In genomic region chr7:142581186-142581585, GRCm38 (mm10) we compare ENCODE assay signal across 9 mouse cellular contexts. TPM values are rescaled to one million over a fixed set of nuclear protein-coding genes. Genes with fewer than 3 reads are reported as not detected.
A peak's percentile ranks its signal among the peaks of the same experiment; 100 is the strongest.
DNase-seq lines count a peak whose midpoint lies in the region; ATAC-seq and TF ChIP-seq lines count a peak whose summit lies in the region.
"Had no signal": no experiment of that assay in that cellular context is flagged by ENCODE, and none has a peak within 500 bp of the region (broad histone marks: within the 10 kb centered on the region; RNA-seq: fewer than 3 reads in every experiment).

No protein-coding gene starts in this region.

- H3K27ac ChIP-seq in heart, embryonic 14.5 days (replicated peaks in 1 of 2; ENCODE audit: control insufficient read depth in 1 of 2, insufficient read depth in 1 of 2, low read depth in 2 of 2, low read length in 2 of 2) = no peak overlapping the region
- H3K27ac ChIP-seq in heart, adult 2 months = no peak overlapping the region
- no peak overlapping the region for H3K27ac ChIP-seq in forebrain, embryonic 11.5 days (ENCODE audit: low read depth, low read length)
- H3K27ac ChIP-seq in hindbrain, postnatal 0 days = no peak overlapping the region
- H3K27ac ChIP-seq: limb, embryonic 15.5 days had no signal

- H3K9me3 ChIP-seq in heart, embryonic 14.5 days (ENCODE audit: control insufficient read depth, low read length) = peaks cover 16% of the 10 kb centered on the region; the same call in 1 of the 2 replicates
- peaks cover 95% of the 10 kb centered on the region for H3K9me3 ChIP-seq in E14TG2a.4 (ENCODE audit: low read length)
- H3K9me3 ChIP-seq in forebrain, embryonic 11.5 days (ENCODE audit: control insufficient read depth, low read length) = no peaks in the 10 kb centered on the region; the same call in 1 of the 2 replicates
- H3K9me3 ChIP-seq in hindbrain, postnatal 0 days (ENCODE audit: low read length) = 0 out of 2 replicates have a peak, but pooled peaks cover 3% of the 10 kb centered on the region
- H3K9me3 ChIP-seq: limb, embryonic 15.5 days had no signal

- peak overlapping the region; percentile 56 for H3K4me2 ChIP-seq in heart, embryonic 14.5 days (ENCODE audit: low read length)
- H3K4me2 ChIP-seq in forebrain, embryonic 11.5 days (ENCODE audit: low read depth, low read length, severe bottlenecking) = peak overlapping the region; percentile 42
- peak overlapping the region; percentile 45 for H3K4me2 ChIP-seq in hindbrain, postnatal 0 days (ENCODE audit: low read depth, low read length)

- no peak for DNase-seq in heart, adult 2 months
- DNase-seq in forebrain, embryonic 11.5 days (ENCODE audit: low spot score) = no peak
- no peak for DNase-seq in hindbrain, postnatal 0 days (ENCODE audit: low spot score)
- no peak for DNase-seq in cerebellum, adult 18-20 months
- DNase-seq in urinary bladder, postnatal 14 days (ENCODE audit: low spot score) = no peak
- DNase-seq in cerebellum, postnatal 4 days (ENCODE audit: low spot score in 2 of 2) = no peak

- TF ChIP-seq POLR2A in heart, adult 2 months (IDR thresholded peaks at IDR 0.05; ENCODE audit: insufficient read depth, low read depth, low read length) = no peak

- no peak overlapping the region for H3K4me3 ChIP-seq in heart, embryonic 14.5 days (ENCODE audit: control insufficient read depth in 1 of 2, insufficient read depth in 1 of 2, low read depth in 1 of 2, low read length in 2 of 2)
- H3K4me3 ChIP-seq in heart, adult 2 months = no peak overlapping the region
- H3K4me3 ChIP-seq in E14TG2a.4 (replicated peaks; ENCODE audit: low read length) = peak overlapping the region; percentile 32; the same call in 1 of the 2 replicates
- H3K4me3 ChIP-seq in forebrain, embryonic 11.5 days (ENCODE audit: low read depth, low read length) = no peak overlapping the region
- H3K4me3 ChIP-seq in hindbrain, postnatal 0 days (ENCODE audit: low read length) = no peak overlapping the region

- no peak for TF ChIP-seq CTCF in heart, adult 2 months (IDR thresholded peaks at IDR 0.05)
- no peak for TF ChIP-seq CTCF in E14TG2a.4 (conservative IDR thresholded peaks at IDR 0.05; ENCODE audit: low read length)
- no peak for TF ChIP-seq CTCF in hindbrain, postnatal 0 days (IDR thresholded peaks at IDR 0.05; ENCODE audit: low read depth)

- H3K9ac ChIP-seq in heart, embryonic 14.5 days (ENCODE audit: low read length) = no peak overlapping the region
- no peak overlapping the region for H3K9ac ChIP-seq in heart, adult 2 months (ENCODE audit: low read depth, low read length)
- H3K9ac ChIP-seq in forebrain, embryonic 11.5 days (ENCODE audit: low read length) = no peak overlapping the region
- no peak overlapping the region for H3K9ac ChIP-seq in hindbrain, postnatal 0 days (replicated peaks; ENCODE audit: low read length)
- H3K9ac ChIP-seq: limb, embryonic 15.5 days had no signal

- 67% methylated on average over 7 of the region's 7 CpGs for WGBS in heart, embryonic 14.5 days
- 66% methylated on average over 7 of the region's 7 CpGs for WGBS in heart, adult 2 months
- 55% methylated on average over 7 of the region's 7 CpGs for WGBS in forebrain, embryonic 11.5 days
- WGBS in hindbrain, postnatal 0 days = 43% methylated on average over 7 of the region's 7 CpGs

- H3K4me1 ChIP-seq in heart, embryonic 14.5 days (ENCODE audit: control insufficient read depth in 2 of 2, insufficient read depth in 2 of 2, low read length in 2 of 2) = peaks cover 9 to 14% of the 10 kb centered on the region in 2 experiments
- H3K4me1 ChIP-seq in heart, adult 2 months (ENCODE audit: control insufficient read depth, insufficient read depth, low read length) = no peaks in the 10 kb centered on the region
- H3K4me1 ChIP-seq in E14TG2a.4 (replicated peaks; ENCODE audit: low read depth, low read length) = no peaks in the 10 kb centered on the region
- no peaks in the 10 kb centered on the region for H3K4me1 ChIP-seq in forebrain, embryonic 11.5 days (replicated peaks; ENCODE audit: control insufficient read depth, insufficient read depth, low read length)
- H3K4me1 ChIP-seq in hindbrain, postnatal 0 days (ENCODE audit: insufficient read depth, low read length) = no peaks in the 10 kb centered on the region

- no peaks in the 10 kb centered on the region for H3K27me3 ChIP-seq in heart, embryonic 14.5 days (ENCODE audit: control insufficient read depth, insufficient read depth, low read length)
- H3K27me3 ChIP-seq in heart, adult 2 months (ENCODE audit: control insufficient read depth, insufficient read depth, low read length) = no peaks in the 10 kb centered on the region
- H3K27me3 ChIP-seq in E14TG2a.4 (ENCODE audit: insufficient read depth, low read length) = peaks cover 3% of the 10 kb centered on the region; the same call in 1 of the 2 replicates
- peaks cover 2% of the 10 kb centered on the region; the same call in 1 of the 2 replicates for H3K27me3 ChIP-seq in forebrain, embryonic 11.5 days (ENCODE audit: control insufficient read depth, insufficient read depth, low read length)
- H3K27me3 ChIP-seq in hindbrain, postnatal 0 days (ENCODE audit: insufficient read depth, low read length) = no peaks in the 10 kb centered on the region
- H3K27me3 ChIP-seq: limb, embryonic 15.5 days had no signal

- TF ChIP-seq EP300 in heart, adult 2 months (IDR thresholded peaks at IDR 0.05; ENCODE audit: insufficient read depth, low read depth, low read length) = no peak

- 0 out of 2 replicates have a peak, but pooled peaks cover 6% of the 10 kb centered on the region for H3K36me3 ChIP-seq in heart, embryonic 14.5 days (ENCODE audit: control insufficient read depth, insufficient read depth, low read length)
- no peaks in the 10 kb centered on the region for H3K36me3 ChIP-seq in heart, adult 2 months (ENCODE audit: control insufficient read depth, insufficient read depth, low read length)
- no peaks in the 10 kb centered on the region for H3K36me3 ChIP-seq in E14TG2a.4 (ENCODE audit: insufficient read depth, low read length)
- H3K36me3 ChIP-seq in forebrain, embryonic 11.5 days (ENCODE audit: control insufficient read depth, insufficient read depth, low read length) = no peaks in the 10 kb centered on the region
- H3K36me3 ChIP-seq in hindbrain, postnatal 0 days (ENCODE audit: insufficient read depth, low read length) = no peaks in the 10 kb centered on the region
- H3K36me3 ChIP-seq: limb, embryonic 15.5 days had no signal

- intact Hi-C loops in heart, adult 2 months (cut with DNase I) = loop anchor here (2.0 to 5.0 kb wide), 4 partner anchors 30 to 140 kb away; partner anchors contain the start of gene Tnni2

- ATAC-seq in heart, embryonic 14.5 days (ENCODE audit: insufficient number of reproducible peaks, insufficient read depth, low FRiP score, low read depth) = no peak
- no peak for ATAC-seq in forebrain, embryonic 11.5 days (replicated peaks; ENCODE audit: low FRiP score)
- no peak for ATAC-seq in hindbrain, postnatal 0 days

- no peaks in the 10 kb centered on the region for H3K79me2 ChIP-seq in heart, adult 2 months (replicated peaks; ENCODE audit: control insufficient read depth, insufficient read depth, low read length)

RNA-seq across cellular contexts. Expression of gene Mrpl23, which starts 48.7 kb away (rescaled TPM):
- polyA plus RNA-seq in heart, embryonic 14.5 days (2014; fragmentation: Nextera tagmentation; extraction: Ambion mirVana) = 23.5 and 23.8 TPM in 2 replicates
- total RNA-seq in heart, adult 2 months (2021) = 1 to 10 TPM in 1 of 2 experiments, under 1 TPM in 1; 0.89 to 2.1 TPM
- 12.8 and 18.0 TPM in 2 replicates for polyA plus RNA-seq in heart, adult 2 months (2012; rRNA removed)
- 18.3 and 18.7 TPM in 2 replicates for polyA plus RNA-seq in forebrain, embryonic 11.5 days (2014; fragmentation: Nextera tagmentation; extraction: Ambion mirVana)
- 64.0 and 69.3 TPM in 2 replicates for total RNA-seq in hindbrain, postnatal 0 days (2014; rRNA removed)
- polyA plus RNA-seq in hindbrain, postnatal 0 days (2015; fragmentation: Nextera tagmentation; extraction: Ambion mirVana) = 17.4 and 25.5 TPM in 2 replicates
